Mouse (Mus musculus): ENCODE data around the gene Ngrn.
A peak's percentile ranks its signal among the peaks of the same experiment; 100 is the strongest.

- no peak; the same call in 2 of the 3 replicates for TF ChIP-seq GATA1 (IDR thresholded peaks at IDR 0.05; ENCODE audit: borderline replicate concordance, low read length)
- 0 out of 2 replicates have a peak, but pooled peaks have one; percentile 14 for TF ChIP-seq FLI1 (IDR thresholded peaks at IDR 0.05; ENCODE audit: low read length)
These were observed 8.1 kb downstream of the Ngrn start, which contains the start of gene Vps33b for GRCm38 (mm10) chr7:80268897-80269750.

All from megakaryocyte, embryonic 14.5 days (primary cell).